Mouse (Mus musculus) spleen, adult 2 months (tissue): ENCODE measurements around the gene Fam155a. TPM values are rescaled to one million over a fixed set of nuclear protein-coding genes. Genes with fewer than 3 reads are reported as not detected.
"Not testable (repeated sequence)": the region's sequence is repeated elsewhere in the genome, so short reads cannot be mapped to it uniquely, and the experiment has no call there.

Experiments used
- DNase-seq, 2 experiments: peaks; one replicate each; pipeline versions ENCODE4 v3.0.0 to v3.0.0-alpha.2; 2012 to 2021; ENCODE audit warnings: low spot score in 2 of 2, low read depth in 1 of 2
- H3K27ac ChIP-seq: fragments of 200-500 bp; 2 replicates; pipeline ENCODE4 v1.5.1; 2012; ENCODE audit warnings: low read length, inconsistent platforms; ENCODE audit not compliant: insufficient read depth
- H3K27me3 ChIP-seq: fragments of 200-500 bp; 2 replicates; pipeline ENCODE4 v1.6.1; 2012; ENCODE audit warnings: mild to moderate bottlenecking, moderate library complexity, low read length, inconsistent platforms; ENCODE audit not compliant: control insufficient read depth, insufficient read depth
- H3K36me3 ChIP-seq: fragments of 200-500 bp; 2 replicates; pipeline ENCODE4 v1.6.1; 2012; ENCODE audit warnings: mild to moderate bottlenecking, low read length, inconsistent platforms; ENCODE audit not compliant: control insufficient read depth, insufficient read depth
- H3K4me1 ChIP-seq: fragments of 200-500 bp; 2 replicates; pipeline ENCODE4 v1.6.1; 2011; ENCODE audit warnings: inconsistent platforms; ENCODE audit not compliant: control insufficient read depth, insufficient read depth, insufficient read length
- H3K4me3 ChIP-seq: fragments of 200-500 bp; 2 replicates; pipeline ENCODE4 v1.5.1; 2011; ENCODE audit warnings: mild to moderate bottlenecking, inconsistent platforms; ENCODE audit not compliant: insufficient read depth, insufficient read length; ENCODE audit errors: extremely low read depth
- CTCF ChIP-seq: fragments of 200-500 bp; IDR thresholded peaks from 2 replicates; pipeline ENCODE4 v1.5.1; 2011; ENCODE audit warnings: mild to moderate bottlenecking, inconsistent platforms; ENCODE audit not compliant: insufficient read depth, insufficient read length, insufficient replicate concordance; ENCODE audit errors: extremely low read depth
- POLR2A ChIP-seq: fragments of 200-500 bp; IDR thresholded peaks from 2 replicates; pipeline ENCODE4 v1.6.1; 2011; ENCODE audit warnings: low read depth, low read length, inconsistent platforms
- WGBS: fragments of 180-500 bp; shearing (Covaris S2); methylation state at CpG from one replicate; pipeline ENCODE4 v1.1.7; 2018; 5-methylcytosine and 5-hydroxymethylcytosine counted together
- polyA plus RNA-seq: library from polyadenylated mRNA; depleted of rRNA; stranded (reverse); fragments of >200 nt; gene quantifications from 2 replicates; pipeline ENCODE4 v1.2.3, GENCODE M21; 2012

Gene Fam155a
- polyA plus RNA-seq, 1 experiment, result not detected

DNA sequence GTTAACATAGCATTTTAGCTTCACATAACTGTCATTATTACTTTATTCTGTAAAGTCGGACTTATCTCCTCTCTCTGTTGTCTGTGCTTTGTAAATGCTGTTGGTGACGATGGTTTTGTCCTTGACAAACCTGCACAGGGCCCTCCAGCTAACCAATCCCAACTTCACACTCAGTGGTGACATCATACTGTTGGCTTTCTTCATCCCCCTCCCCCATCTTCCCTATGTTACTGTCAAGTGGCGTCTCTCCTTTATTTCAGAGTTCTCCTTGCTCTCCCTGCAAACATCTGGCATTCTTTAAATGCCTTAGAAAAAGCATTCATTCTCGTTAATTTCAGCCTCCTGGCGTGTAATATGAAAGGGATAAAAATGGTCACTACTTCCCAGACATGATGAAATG lies 78.6 kb downstream of the Fam155a start:
- Histone ChIP-seq H3K4me3 (no peak overlapping the region), H3K4me1 (no peaks in the 10 kb centered on the region), H3K36me3 (no peaks in the 10 kb centered on the region), H3K27me3 (no peaks in the 10 kb centered on the region), H3K27ac (no peak overlapping the region)
- 66% methylated on average over 5 of the region's 5 CpGs for WGBS
- TF ChIP-seq CTCF (no peak), POLR2A (no peak)
- no peak for DNase-seq

- WGBS, result 86% methylated on average over 3 of the region's 3 CpGs
- H3K27me3 ChIP-seq, H3K27ac ChIP-seq: not testable (repeated sequence)
Measured at GRCm38 (mm10) chr8:9660014-9660413, 110.9 kb downstream of the Fam155a start.

DNA sequence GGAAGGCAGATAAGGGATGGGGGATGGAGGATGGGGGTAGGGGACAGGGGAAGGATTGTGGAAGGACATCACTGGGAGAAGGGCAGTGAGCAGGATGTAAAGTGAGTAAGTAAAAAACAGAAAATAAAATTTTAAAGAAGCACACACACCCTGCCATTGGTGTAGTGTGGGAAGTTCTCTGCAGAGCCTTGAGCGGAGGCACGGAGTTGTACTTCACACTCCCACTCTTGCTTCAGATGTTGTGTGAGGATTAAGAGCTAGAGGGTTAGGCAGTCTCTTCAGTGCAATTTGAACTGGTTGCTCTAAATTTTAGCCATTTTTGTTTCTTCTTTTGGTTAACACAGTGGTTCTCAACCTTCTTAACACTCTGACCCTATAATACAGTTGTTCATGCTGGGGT lies 114.1 kb downstream of the Fam155a start:
- Histone ChIP-seq H3K36me3 (no peaks in the 10 kb centered on the region), H3K27ac (no peak overlapping the region), H3K4me1 (no peaks in the 10 kb centered on the region), H3K4me3 (no peak overlapping the region), H3K27me3 (no peaks in the 10 kb centered on the region)
- DNase-seq, result no peak
- TF ChIP-seq CTCF, result no peak
- TF ChIP-seq POLR2A, result no peak
- 96% methylated on average over 2 of the region's 2 CpGs for WGBS

More at GRCm38 (mm10) chr8:9660014-9660413, 110.9 kb downstream of the Fam155a start:
- not testable (repeated sequence) for DNase-seq, H3K4me3 ChIP-seq, H3K36me3 ChIP-seq, H3K4me1 ChIP-seq

- Histone ChIP-seq H3K4me3 (no peak overlapping the region), H3K27ac (no peak overlapping the region), H3K27me3 (no peaks in the 10 kb centered on the region), H3K36me3 (no peaks in the 10 kb centered on the region), H3K4me1 (no peaks in the 10 kb centered on the region)
- no peak for DNase-seq
- TF ChIP-seq POLR2A, result no peak
- TF ChIP-seq CTCF, result no peak
- 87% methylated on average over 6 of the region's 6 CpGs for WGBS
Measured at GRCm38 (mm10) chr8:9654826-9655225, 116.1 kb downstream of the Fam155a start.

- WGBS, result 40% methylated on average over 1 of the region's 1 CpGs
- no peaks in the 10 kb centered on the region for H3K4me1 ChIP-seq
- no peak overlapping the region for H3K4me3 ChIP-seq
- no peak for TF ChIP-seq CTCF
- TF ChIP-seq POLR2A, result no peak
- H3K36me3 ChIP-seq, result no peaks in the 10 kb centered on the region
- H3K27ac ChIP-seq, result no peak overlapping the region
- H3K27me3 ChIP-seq, result no peaks in the 10 kb centered on the region
- DNase-seq, result no peak
Measured at GRCm38 (mm10) chr8:9653643-9654042, 117.3 kb downstream of the Fam155a start.

- no peaks in the 10 kb centered on the region for H3K4me1 ChIP-seq
- no peak for TF ChIP-seq CTCF
- TF ChIP-seq POLR2A, result no peak
- no peaks in the 10 kb centered on the region for H3K36me3 ChIP-seq
- 82% methylated on average over 2 of the region's 2 CpGs for whole genome bisulfite sequencing
- no peak overlapping the region for H3K27ac ChIP-seq
- no peaks in the 10 kb centered on the region for H3K27me3 ChIP-seq
- no peak for DNase-seq
- H3K4me3 ChIP-seq, result no peak overlapping the region
Measured at GRCm38 (mm10) chr8:9638162-9638561, 132.8 kb downstream of the Fam155a start.

GRCm38 (mm10) chr8:9635240-9635639 lies 135.7 kb downstream of the Fam155a start:
- Histone ChIP-seq H3K36me3 (no peaks in the 10 kb centered on the region), H3K4me3 (no peak overlapping the region), H3K4me1 (no peaks in the 10 kb centered on the region), H3K27ac (no peak overlapping the region), H3K27me3 (no peaks in the 10 kb centered on the region)
- TF ChIP-seq CTCF, result no peak
- no peak for TF ChIP-seq POLR2A
- no peak for DNase-seq
- 68% methylated on average over 5 of the region's 5 CpGs for WGBS
